Mouse (Mus musculus): Measurements from ENCODE around the gene Slc29a4. TPM values are rescaled to one million over a fixed set of nuclear protein-coding genes. Genes with fewer than 3 reads are reported as not detected.

Slc29a4 gene
- polyA plus RNA-seq, 1 experiment from 2014 or later = 1.3 TPM

DNA sequence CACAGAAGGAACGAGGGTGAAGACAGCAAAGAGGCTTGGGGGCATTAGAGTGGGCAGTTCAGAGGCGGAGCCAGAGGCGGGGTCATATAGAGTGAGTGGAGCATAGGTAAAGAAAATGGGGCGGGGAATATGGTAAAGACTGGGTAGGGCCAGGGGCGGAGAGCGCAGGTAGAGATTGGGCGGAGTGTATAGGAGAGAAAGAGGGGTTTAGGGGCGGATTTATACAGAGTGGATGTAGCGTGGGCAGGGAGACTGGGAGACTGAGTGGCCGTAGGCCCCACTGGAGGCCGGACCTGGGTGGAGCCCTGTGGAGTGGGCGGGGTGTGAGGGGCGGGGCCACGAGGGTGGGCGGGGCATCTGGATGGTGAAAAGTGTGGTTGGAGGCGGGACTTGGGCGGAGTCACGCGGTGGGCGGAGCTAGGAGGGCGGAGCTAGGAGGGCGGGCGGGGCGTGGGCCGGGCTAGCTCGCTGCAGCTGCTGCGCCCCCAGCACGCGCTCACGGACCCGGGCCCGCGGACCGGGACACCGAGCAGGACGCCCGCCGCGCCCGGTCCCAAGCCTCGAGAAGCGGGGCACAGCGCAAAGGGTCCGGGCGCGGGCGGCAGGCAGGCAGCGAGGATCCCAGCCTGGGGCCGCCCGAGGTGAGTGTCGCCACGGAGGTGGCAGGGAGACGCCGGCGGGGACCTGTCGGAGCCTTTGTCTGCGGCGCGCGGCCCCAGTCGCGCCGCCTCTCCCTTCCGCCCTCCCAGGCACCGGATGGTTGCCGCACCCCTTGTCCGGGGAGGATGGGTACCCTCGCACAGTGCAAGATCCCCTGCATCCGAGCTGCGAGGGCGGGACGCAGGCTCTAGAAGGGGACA is 9.6 kb downstream of the Slc29a4 start:
- 2% methylated on average over 47 of the region's 72 CpGs for WGBS
- Histone ChIP-seq H3K27ac (ENCODE audit: low read depth, low read length) (no peak overlapping the region), H3K27me3 (replicated peaks; ENCODE audit: control insufficient read depth, insufficient read depth, low read length) (peaks cover 54% of the 10 kb centered on the region)

DNA sequence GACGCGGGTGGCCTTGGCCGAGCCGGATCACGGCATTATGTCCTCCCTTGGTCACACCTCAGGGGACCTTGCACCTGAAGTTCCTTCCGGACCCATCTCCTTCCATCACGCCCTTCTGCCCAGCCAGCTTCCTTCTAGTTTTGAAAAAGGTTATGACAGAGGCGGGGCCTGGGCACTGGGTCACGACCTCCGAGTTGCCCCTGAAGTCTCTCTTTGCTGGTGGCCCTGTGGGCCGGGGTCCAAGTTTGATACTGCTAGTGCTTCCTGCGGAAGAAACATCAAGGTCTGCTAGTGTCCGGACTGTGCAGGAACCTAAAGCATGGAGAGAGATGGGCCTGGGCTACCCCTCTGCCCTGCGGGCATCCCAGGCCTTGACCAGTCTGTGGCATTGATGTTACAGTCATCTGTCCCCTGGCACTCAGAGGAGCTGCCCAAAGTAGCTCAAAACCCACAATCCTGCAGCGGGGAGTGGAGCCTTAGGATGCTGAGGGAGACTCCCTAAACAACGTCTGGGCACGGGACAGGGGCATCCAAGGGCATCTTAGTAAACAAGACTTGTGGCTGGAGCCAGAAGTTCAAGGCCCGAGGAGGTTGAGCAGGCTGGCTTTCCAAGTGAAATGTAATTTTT is 10.3 kb downstream of the Slc29a4 start:
- Histone ChIP-seq H3K27me3 (replicated peaks; ENCODE audit: control insufficient read depth, insufficient read depth, low read length) (peaks cover 54% of the 10 kb centered on the region), H3K4me1 (replicated peaks; ENCODE audit: control insufficient read depth, insufficient read depth, low read length) (peaks cover 7% of the 10 kb centered on the region), H3K27ac (ENCODE audit: low read depth, low read length) (no peak overlapping the region), H3K9me3 (ENCODE audit: control insufficient read depth, low read length) (no peaks in the 10 kb centered on the region), H3K4me2 (peak overlapping the region; percentile 98), H3K4me3 (ENCODE audit: low read depth, low read length) (peak overlapping the region; percentile 62), H3K36me3 (ENCODE audit: control insufficient read depth, insufficient read depth, low read length) (no peaks in the 10 kb centered on the region), H3K9ac (ENCODE audit: low read depth, low read length) (no peak overlapping the region)
- ATAC-seq (replicated peaks; ENCODE audit: low FRiP score) (peak; percentile 25; the same call in 1 of the 2 replicates), DNase-seq (ENCODE audit: low spot score) (no peak)
- 28% methylated on average over 18 of the region's 18 CpGs for WGBS

More for the DNA sequence above, 9.6 kb downstream of the Slc29a4 start:
- Histone ChIP-seq H3K9me3 (ENCODE audit: control insufficient read depth, low read length) (no peaks in the 10 kb centered on the region), H3K36me3 (ENCODE audit: control insufficient read depth, insufficient read depth, low read length) (no peaks in the 10 kb centered on the region), H3K9ac (ENCODE audit: low read depth, low read length) (0 out of 2 replicates have a peak overlapping the region, but pooled peaks have one; percentile 20), H3K4me2 (peak overlapping the region; percentile 98), H3K4me1 (replicated peaks; ENCODE audit: control insufficient read depth, insufficient read depth, low read length) (peaks cover 7% of the 10 kb centered on the region), H3K4me3 (ENCODE audit: low read depth, low read length) (peak overlapping the region; percentile 62)
- ATAC-seq (replicated peaks; ENCODE audit: low FRiP score) (peak; percentile 74), DNase-seq (ENCODE audit: low spot score) (peak; percentile 67)

DNA sequence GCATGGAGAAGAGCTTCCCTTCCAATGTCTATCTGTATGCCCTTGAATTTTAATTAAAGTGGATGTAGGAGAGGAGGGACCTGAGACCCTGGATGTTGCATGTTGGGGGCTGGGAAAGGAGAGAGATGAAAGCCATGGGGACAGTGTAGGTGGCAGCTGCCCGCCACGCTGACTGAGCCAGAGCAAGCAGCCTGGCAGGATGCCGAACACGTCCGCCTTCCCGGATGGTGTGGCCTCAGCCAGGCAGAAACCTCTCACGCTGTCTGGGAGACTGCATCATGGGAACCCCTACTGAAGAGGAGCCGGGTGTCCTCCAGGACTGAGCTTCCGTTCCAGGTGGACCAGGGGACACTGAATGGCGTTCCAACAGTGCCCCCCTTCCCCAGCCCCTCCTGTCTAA is 11.3 kb downstream of the Slc29a4 start:
- Histone ChIP-seq H3K4me2 (no peak overlapping the region), H3K27ac (ENCODE audit: low read depth, low read length) (no peak overlapping the region), H3K4me3 (ENCODE audit: low read depth, low read length) (no peak overlapping the region), H3K27me3 (replicated peaks; ENCODE audit: control insufficient read depth, insufficient read depth, low read length) (peaks cover 51% of the 10 kb centered on the region), H3K9me3 (ENCODE audit: control insufficient read depth, low read length) (no peaks in the 10 kb centered on the region), H3K9ac (ENCODE audit: low read depth, low read length) (no peak overlapping the region), H3K36me3 (ENCODE audit: control insufficient read depth, insufficient read depth, low read length) (no peaks in the 10 kb centered on the region), H3K4me1 (replicated peaks; ENCODE audit: control insufficient read depth, insufficient read depth, low read length) (peaks cover 7% of the 10 kb centered on the region)
- 80% methylated on average over 10 of the region's 10 CpGs for WGBS
- DNase-seq (ENCODE audit: low spot score) (no peak), ATAC-seq (replicated peaks; ENCODE audit: low FRiP score) (no peak)

DNA sequence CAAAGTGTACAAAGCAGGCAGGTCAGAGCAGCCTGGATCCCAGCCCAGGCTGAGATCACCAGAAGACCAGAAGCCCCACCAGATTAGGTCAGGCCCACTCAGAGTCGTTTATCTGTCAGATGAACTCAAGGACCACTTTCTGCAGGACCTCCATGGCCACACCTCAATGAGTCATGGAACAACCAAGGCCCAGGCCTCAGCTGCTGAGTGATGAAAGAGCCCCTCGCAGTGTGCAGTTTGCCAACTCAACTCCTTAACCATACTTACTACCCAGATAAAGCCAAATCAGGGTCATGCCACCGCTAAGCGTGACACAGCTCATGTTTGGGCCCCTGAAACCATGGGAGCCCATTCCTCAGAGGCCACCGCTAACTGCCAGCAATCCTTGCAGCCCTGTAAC is 15.4 kb downstream of the Slc29a4 start:
- DNase-seq (ENCODE audit: low spot score) (no peak), ATAC-seq (replicated peaks; ENCODE audit: low FRiP score) (no peak)
- Histone ChIP-seq H3K27me3 (replicated peaks; ENCODE audit: control insufficient read depth, insufficient read depth, low read length) (peaks cover 20% of the 10 kb centered on the region), H3K4me3 (ENCODE audit: low read depth, low read length) (no peak overlapping the region), H3K36me3 (ENCODE audit: control insufficient read depth, insufficient read depth, low read length) (no peaks in the 10 kb centered on the region), H3K9me3 (ENCODE audit: control insufficient read depth, low read length) (0 out of 2 replicates have a peak, but pooled peaks cover 5% of the 10 kb centered on the region), H3K4me1 (replicated peaks; ENCODE audit: control insufficient read depth, insufficient read depth, low read length) (0 out of 2 replicates have a peak, but pooled peaks cover under 1% of the 10 kb centered on the region), H3K27ac (ENCODE audit: low read depth, low read length) (no peak overlapping the region), H3K9ac (ENCODE audit: low read depth, low read length) (no peak overlapping the region), H3K4me2 (no peak overlapping the region)
- 70% methylated on average over 5 of the region's 5 CpGs for WGBS

DNA sequence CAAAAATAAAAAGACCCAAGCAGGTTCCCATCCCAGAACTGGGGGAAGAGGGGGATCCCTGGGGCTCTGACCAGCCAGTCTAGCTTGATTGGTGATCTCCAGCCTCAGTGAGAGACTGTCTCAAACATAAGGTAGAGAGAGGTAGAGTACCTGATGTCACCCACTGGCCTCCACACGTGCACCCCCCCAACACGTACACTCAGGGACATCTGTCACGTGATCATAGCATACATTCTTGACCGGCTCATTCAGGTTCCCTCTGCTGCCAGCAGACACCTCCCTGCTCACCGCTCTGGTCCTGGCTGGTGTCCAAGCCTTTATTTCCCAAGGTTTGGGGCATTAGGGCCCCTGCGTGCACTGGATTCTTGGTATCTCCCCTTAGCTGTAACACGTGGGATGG is 17.1 kb downstream of the Slc29a4 start:
- DNase-seq (ENCODE audit: low spot score) (no peak), ATAC-seq (replicated peaks; ENCODE audit: low FRiP score) (no peak)
- H3K9ac ChIP-seq (ENCODE audit: low read depth, low read length) = no peak overlapping the region
- H3K4me2 ChIP-seq = no peak overlapping the region
- WGBS = 81% methylated on average over 7 of the region's 7 CpGs
- 0 out of 2 replicates have a peak, but pooled peaks cover 5% of the 10 kb centered on the region for H3K9me3 ChIP-seq (ENCODE audit: control insufficient read depth, low read length)
- peaks cover 3% of the 10 kb centered on the region; the same call in 1 of the 2 replicates for H3K27me3 ChIP-seq (replicated peaks; ENCODE audit: control insufficient read depth, insufficient read depth, low read length)
- H3K4me1 ChIP-seq (replicated peaks; ENCODE audit: control insufficient read depth, insufficient read depth, low read length) = no peaks in the 10 kb centered on the region
- H3K4me3 ChIP-seq (ENCODE audit: low read depth, low read length) = no peak overlapping the region
- H3K27ac ChIP-seq (ENCODE audit: low read depth, low read length) = no peak overlapping the region
- H3K36me3 ChIP-seq (ENCODE audit: control insufficient read depth, insufficient read depth, low read length) = no peaks in the 10 kb centered on the region

DNA sequence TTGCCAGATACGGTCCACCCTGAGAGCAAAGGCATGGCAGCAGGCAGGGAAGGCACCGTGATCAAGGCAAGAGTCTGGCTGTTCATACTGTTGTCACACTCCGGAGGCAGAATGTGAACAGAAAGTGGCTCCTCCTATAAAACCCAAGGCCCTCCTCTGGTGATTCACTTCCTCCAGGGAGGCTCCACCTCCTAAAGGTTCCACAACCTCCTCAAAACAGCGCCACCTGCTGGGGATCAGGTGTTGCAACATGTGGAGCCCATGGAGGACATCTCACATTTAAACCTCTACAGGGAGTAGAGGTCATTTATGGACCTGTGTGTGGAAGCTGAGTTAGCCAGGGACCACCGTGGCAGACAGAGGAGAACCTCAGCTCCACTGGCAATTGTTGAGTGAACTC is 20.1 kb downstream of the Slc29a4 start:
- DNase-seq (ENCODE audit: low spot score) (no peak), ATAC-seq (replicated peaks; ENCODE audit: low FRiP score) (no peak)
- no peaks in the 10 kb centered on the region for H3K27me3 ChIP-seq (replicated peaks; ENCODE audit: control insufficient read depth, insufficient read depth, low read length)
- H3K9me3 ChIP-seq (ENCODE audit: control insufficient read depth, low read length) = 0 out of 2 replicates have a peak, but pooled peaks cover 5% of the 10 kb centered on the region
- WGBS = 74% methylated on average over 5 of the region's 5 CpGs
- H3K36me3 ChIP-seq (ENCODE audit: control insufficient read depth, insufficient read depth, low read length) = no peaks in the 10 kb centered on the region
- H3K4me2 ChIP-seq = no peak overlapping the region
- no peak overlapping the region for H3K9ac ChIP-seq (ENCODE audit: low read depth, low read length)
- no peak overlapping the region for H3K27ac ChIP-seq (ENCODE audit: low read depth, low read length)
- no peak overlapping the region for H3K4me3 ChIP-seq (ENCODE audit: low read depth, low read length)
- H3K4me1 ChIP-seq (replicated peaks; ENCODE audit: control insufficient read depth, insufficient read depth, low read length) = no peaks in the 10 kb centered on the region

DNA sequence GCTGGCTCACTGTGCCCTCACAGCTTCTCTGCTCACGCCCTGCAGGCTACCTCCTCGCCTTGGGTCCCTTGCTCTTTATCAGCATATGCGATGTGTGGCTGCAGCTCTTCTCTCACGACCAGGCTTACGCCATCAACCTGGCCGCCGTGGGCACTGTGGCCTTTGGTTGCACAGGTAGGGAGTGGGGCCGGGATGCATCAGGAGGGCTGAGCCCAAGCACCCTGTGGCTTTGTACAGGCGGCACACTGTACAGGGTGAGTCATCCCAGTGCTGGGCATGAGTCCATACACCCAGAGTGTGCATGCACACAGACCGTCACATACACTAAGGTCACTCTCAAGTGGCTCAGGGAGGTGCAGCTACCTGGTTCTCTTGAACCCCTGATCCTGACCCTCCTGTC is 21.7 kb downstream of the Slc29a4 start:
- no peak overlapping the region for H3K4me3 ChIP-seq (ENCODE audit: low read depth, low read length)
- DNase-seq (ENCODE audit: low spot score) (no peak), ATAC-seq (replicated peaks; ENCODE audit: low FRiP score) (no peak)
- no peak overlapping the region for H3K4me2 ChIP-seq
- no peaks in the 10 kb centered on the region for H3K4me1 ChIP-seq (replicated peaks; ENCODE audit: control insufficient read depth, insufficient read depth, low read length)
- H3K9ac ChIP-seq (ENCODE audit: low read depth, low read length) = no peak overlapping the region
- no peak overlapping the region for H3K27ac ChIP-seq (ENCODE audit: low read depth, low read length)
- H3K36me3 ChIP-seq (ENCODE audit: control insufficient read depth, insufficient read depth, low read length) = no peaks in the 10 kb centered on the region
- 0 out of 2 replicates have a peak, but pooled peaks cover 5% of the 10 kb centered on the region for H3K9me3 ChIP-seq (ENCODE audit: control insufficient read depth, low read length)
- WGBS = 77% methylated on average over 10 of the region's 10 CpGs
- no peaks in the 10 kb centered on the region for H3K27me3 ChIP-seq (replicated peaks; ENCODE audit: control insufficient read depth, insufficient read depth, low read length)

DNA sequence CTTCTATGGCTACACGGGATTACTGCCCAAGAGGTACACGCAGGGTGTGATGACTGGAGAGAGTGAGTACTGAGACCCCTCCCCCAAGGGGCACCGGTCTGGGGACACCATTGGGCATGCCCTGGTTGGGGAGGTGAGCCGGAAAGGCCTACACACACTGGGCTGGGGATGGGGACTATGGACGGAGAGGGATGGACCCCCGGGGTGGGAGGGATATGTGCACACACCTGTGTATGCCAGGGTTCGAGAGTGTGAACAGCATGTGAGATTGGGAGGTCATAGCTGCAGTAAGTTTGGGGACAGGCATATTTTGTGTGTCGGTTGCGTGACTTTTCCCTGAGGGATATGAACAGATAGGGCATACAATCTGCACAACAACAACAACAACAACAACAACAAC is 22.7 kb downstream of the Slc29a4 start:
- Histone ChIP-seq H3K4me3 (ENCODE audit: low read depth, low read length) (no peak overlapping the region), H3K36me3 (ENCODE audit: control insufficient read depth, insufficient read depth, low read length) (no peaks in the 10 kb centered on the region), H3K4me1 (replicated peaks; ENCODE audit: control insufficient read depth, insufficient read depth, low read length) (no peaks in the 10 kb centered on the region), H3K9me3 (ENCODE audit: control insufficient read depth, low read length) (0 out of 2 replicates have a peak, but pooled peaks cover 5% of the 10 kb centered on the region), H3K27ac (ENCODE audit: low read depth, low read length) (no peak overlapping the region), H3K4me2 (no peak overlapping the region), H3K27me3 (replicated peaks; ENCODE audit: control insufficient read depth, insufficient read depth, low read length) (no peaks in the 10 kb centered on the region), H3K9ac (ENCODE audit: low read depth, low read length) (no peak overlapping the region)
- DNase-seq (ENCODE audit: low spot score) (no peak), ATAC-seq (replicated peaks; ENCODE audit: low FRiP score) (no peak)
- 77% methylated on average over 9 of the region's 9 CpGs for WGBS

Data from liver, embryonic 11.5 days (tissue).